Mouse (Mus musculus): Measurements from ENCODE around the gene Rel.

The Rel gene

DNA sequence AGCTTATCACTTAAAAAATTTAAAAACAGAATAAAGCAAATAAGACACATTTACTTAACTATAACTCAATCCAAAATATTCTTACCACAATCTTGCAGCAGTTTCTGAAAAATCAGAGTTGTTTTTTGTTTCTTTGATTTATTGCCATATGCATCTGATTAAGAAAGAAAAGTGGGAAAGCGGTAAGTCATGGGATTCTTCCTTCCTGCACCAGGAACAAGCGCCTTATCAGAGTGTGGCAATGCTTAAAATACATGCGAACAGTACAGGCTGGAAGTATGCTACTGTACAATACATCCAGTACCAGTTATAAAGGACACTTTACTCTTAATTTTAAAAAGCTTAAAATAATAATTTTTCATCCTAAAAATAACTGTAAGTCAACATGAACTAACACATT, 26.4 kb downstream of the Rel start:
- no peak for DNase-seq (ENCODE audit: low read depth, low spot score)

DNA sequence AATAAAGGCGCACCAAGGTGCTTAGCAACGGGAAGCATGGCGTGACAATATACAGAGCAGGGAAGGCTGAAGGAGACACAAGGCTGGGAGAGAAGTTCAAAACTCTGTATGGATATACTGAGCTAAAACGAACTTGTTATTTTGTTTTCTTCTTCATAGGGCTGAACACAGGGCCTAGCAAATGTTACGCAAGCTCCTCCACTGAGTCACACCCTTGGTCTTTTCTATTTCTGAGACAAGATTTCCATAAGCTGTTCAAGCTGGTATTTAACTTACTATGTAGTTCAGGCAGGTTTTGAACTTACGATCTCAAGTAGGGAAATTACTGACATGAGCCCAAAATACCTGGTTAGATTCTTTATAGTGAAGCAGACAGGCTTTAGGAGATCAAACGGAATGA, 29.4 kb downstream of the Rel start:
- DNase-seq (ENCODE audit: low read depth, low spot score), result no peak

DNA sequence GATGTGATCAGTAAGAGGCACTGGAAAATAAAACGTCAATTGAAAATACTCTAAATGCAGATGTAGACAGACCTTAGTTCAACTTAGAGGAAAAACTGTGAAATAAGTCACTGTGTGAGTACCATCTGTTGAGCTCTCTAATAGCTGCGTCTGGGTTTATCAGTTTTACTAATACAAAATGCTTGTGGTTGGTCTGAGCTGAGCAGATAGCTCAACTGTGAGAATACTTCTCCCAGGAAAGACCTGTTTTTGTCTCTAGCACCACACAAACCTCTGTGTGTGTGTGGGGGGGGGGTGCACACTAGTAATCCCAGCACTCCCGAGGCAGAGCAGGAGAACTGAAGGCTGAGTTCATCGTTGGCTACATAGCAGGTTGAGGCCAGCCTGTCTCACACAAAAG, 29.9 kb downstream of the Rel start:
- DNase-seq (ENCODE audit: low read depth, low spot score), result no peak

DNA sequence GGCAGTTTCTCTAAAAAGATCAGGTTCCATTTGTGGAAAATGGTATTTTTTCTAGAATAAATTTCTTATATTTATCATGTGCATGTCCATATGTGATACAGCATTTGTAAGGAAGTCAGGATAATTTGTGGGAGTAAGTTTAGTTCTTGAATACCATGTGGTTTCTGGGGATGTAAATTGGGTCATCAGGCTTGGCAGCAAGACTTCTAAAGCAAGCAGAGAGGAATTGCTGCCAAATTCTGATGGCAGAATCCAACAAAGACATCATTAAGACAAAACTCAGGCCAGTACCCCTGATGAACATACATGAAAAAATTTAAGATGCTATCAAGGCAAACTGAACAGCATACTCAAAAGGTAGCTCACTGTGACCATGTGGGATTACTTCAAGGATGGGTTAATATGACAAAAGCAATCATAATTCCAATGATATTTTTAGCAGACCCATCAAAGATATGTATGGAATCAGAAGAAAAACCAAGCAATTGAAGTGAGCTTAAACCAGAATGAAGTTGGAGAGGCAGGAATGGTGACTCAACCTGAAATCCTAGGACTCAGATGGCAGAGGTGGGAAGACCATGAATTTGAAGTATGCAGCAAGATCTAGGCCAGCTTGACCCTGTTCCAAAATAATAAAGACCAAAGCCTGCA, 34.8 kb downstream of the Rel start:
- DNase-seq (ENCODE audit: low read depth, low spot score), result no peak

DNA sequence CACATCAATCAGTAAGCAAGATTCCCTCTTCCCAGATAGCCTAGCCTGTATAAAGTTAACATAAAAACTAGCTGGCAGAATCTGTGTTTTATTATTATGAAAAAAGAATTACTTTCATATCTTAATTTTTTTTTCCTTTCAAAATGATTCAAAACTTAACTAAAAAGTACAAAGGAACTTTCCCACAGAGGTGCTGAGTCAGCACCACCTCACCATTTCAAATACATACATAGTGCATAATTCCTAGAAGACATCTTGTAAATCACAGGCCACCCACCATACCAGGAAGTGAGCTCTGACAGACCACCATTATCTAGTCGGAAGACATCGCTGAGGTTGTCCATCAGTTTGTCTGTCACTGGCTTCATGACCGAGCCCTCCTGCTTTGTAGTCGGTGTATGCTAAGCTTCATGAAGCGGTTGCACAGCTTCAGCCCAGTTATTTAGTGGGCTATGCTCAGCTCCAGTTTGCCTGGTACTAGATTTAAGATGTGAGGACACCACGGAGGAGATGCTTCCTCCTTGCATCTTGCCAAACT, 36.0 kb downstream of the Rel start:
- no peak for DNase-seq (ENCODE audit: low read depth, low spot score)

DNA sequence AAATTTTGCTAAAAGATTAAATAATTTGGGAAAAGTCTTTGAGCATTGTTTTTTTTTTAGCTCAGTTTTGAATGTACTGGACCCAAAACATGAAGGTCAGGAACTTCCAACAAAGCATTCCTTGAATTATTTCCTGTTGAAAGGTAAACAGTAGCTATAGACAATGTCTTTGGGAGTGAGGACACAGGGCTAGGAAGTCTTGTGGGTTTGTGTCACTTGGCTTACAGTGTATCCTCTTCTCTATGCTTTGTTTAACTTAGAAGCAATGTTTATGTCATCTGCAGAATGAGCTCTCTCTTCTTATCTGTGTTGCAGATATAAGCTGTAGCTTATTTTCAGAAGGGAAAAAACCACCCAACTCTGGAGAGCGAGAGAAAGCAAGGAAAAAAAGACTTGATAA, 37.9 kb downstream of the Rel start:
- DNase-seq (ENCODE audit: low read depth, low spot score), result no peak

DNA sequence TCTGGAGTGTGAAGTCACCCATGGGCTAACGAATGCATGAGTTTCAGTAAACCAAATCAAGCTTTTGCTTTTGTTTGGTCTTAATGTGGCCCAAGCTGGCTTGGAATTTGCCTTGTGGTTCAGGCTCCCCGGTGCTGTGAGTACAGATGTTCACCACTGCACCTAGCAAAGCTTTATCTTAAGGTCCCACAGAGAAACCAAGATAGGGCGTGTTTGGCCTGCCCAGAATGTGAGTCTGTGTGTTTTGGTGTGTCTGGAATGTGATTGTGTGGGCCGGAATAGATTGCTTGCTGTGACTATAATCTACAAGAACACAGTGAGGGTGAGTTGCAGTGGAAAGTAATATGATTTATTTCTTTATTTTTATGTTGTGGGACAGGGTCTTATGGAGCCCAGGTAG, 40.6 kb downstream of the Rel start:
- no peak for DNase-seq (ENCODE audit: low read depth, low spot score)

DNA sequence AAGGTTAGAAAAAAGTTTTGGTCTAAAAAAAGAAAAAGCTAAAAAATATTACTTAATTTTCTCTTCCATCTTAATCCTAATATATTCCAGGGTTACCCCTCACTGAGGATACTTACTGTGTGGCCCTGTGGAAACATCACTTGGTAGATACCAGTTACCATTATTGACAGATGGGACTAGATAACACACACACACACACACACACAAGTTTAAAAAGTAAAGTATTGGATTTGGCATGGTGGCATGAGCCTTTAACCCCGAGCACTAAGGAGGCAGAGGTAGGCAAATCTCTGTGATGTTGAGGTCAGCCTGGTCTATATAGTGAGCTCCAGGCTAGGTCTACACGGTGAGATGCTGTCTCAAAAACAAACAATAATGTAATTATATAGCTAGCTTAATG, 42.6 kb downstream of the Rel start:
- DNase-seq (ENCODE audit: low read depth, low spot score), result no peak

DNA sequence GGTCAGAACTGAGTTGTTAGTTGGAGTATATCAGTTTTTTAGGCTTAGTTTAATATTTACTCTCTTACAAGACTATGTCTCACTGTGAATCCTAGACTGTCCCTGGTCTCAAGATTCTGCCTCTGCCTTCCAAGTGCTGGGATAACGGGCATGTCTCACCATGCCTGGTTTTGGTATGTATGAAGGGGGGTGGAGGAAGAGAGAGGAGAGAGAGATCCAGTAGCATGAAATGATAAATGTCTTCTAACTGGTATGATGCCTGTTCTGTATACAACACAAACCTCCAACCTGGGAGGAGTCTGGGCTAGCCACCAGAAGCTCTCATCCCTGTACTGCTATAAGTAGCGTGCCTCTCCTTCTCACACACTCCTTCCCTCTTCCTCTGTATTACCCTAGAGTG, 44.3 kb downstream of the Rel start:
- DNase-seq (ENCODE audit: low read depth, low spot score), result no peak

DNA sequence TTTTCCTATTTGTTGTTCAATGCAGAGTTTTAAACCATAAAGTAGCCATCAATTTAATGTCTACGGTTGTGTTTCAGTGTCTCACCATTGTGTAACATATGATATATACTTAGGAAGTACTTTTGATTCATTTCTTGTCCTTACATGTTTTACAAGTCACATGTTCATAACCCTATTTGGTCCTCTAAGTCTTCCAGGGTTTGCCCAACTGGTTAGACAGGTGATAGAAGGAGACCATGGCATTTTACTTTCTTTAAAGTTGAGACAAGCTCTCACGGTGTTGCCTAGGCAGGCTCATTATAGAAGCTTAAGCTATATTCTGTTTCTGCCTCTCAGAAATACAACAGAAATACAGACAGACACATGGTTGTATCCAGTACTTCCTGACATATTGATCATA, 44.9 kb downstream of the Rel start:
- no peak for DNase-seq (ENCODE audit: low read depth, low spot score)

DNA sequence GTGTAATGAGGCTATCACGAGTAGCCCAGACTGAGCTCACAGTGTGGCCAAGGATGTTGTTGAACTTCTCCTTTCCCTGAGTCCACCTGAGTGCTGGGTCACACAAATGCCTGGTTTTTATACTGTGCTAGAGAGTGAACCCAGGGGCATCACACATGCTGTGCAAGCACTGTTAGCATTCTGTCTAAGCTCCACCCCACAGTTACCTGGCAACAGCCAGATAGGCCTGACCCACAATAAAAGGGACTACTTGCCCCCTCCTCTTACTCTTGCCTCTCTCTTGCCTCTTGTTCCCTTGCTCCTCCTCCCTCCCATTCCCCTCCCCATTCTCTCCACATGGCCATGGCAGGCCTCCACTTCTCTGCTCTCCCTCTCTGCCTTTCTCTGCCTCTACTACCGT, 48.4 kb downstream of the Rel start:
- no peak for DNase-seq (ENCODE audit: low read depth, low spot score)

DNA sequence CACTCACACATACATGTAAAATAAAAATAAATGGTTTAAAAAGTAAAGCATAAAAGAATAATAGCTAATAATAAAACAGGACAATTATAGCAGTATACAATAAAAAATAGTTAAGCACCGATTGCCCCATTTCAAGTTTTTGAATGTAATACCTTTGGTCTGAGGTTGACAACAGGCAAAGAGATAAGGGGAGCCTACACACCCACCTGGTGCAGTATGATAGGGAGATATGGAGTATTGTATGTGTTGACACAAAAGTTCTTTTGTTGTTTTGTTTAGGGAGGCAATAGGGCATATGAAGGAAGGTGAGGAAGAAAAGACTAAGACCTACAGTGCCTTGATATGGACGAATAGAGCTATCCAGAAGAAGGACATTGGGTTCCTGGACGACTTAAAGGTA, 50.9 kb downstream of the Rel start:
- no peak for DNase-seq (ENCODE audit: low read depth, low spot score)

DNA sequence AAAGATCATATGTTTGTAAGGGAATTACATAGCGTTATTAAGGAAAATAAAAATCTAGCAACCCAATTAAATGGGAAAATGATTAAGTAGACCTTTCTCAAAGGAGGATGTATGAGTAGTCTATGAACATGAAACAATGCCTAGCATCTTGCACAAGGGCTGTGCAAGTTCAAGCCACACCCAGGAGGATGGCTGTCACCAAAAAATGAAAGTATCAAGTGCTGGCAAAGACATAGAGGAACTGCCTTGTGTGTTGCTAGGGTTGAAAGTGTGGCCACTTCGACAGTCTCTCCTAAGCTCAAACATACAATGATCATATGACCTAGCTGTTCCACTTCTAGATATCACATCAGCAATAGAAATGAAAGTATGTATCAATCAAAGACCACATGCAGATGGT, 51.9 kb downstream of the Rel start:
- no peak for DNase-seq (ENCODE audit: low read depth, low spot score)

DNA sequence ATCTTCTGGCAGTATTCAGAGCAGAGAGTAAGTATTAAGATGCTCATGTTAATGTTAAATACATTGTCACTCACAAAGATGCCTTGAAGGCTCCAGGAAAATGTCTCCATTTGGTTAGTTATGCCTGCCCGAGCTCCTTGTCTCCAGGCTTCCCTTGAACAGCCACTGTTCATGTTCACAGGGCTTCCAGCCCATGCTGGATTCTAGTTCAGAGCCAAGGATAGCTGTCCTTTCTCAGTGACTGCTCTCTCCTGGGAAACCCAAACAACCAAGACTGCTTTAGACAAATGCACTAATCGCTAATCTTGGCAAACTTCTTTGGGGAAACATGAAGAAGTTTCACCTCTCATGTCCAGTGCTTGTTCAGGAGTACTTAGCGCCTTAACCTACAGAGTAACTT, 58.5 kb downstream of the Rel start:
- DNase-seq (ENCODE audit: low read depth, low spot score), result no peak

DNA sequence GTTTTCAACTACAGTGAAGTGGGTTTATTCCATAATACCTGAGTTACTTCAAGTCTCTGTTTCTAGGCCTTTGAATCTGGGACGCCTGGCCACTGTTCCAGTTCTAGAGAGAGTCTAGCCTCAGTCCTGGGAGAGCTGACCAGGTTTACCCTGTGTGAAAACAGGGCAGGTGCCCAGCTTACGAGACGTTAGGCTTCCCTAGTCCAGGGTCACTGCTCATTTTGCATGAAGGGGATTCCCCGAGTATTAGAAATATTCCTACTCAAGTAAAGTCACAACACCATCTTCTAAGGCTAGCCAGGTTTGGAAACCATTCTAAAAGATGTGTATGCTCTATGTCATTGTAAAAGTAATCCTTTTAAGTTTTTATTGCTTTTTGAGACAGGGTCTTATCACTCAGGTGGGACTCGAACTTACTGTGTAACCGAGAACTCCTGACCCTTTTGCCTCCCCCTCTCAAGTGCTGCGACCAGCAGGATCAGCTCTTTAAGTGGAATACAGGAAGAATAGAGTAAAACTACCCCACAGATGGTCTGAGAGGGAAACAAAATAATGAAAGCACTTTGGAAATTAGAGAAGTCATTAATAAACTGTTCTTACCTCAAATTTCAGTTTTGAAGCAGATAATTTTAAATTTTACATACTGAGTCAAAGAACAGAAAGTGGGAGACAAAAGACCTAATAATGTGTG, 66.0 kb downstream of the Rel start:
- no peak for DNase-seq (ENCODE audit: low read depth, low spot score)

DNA sequence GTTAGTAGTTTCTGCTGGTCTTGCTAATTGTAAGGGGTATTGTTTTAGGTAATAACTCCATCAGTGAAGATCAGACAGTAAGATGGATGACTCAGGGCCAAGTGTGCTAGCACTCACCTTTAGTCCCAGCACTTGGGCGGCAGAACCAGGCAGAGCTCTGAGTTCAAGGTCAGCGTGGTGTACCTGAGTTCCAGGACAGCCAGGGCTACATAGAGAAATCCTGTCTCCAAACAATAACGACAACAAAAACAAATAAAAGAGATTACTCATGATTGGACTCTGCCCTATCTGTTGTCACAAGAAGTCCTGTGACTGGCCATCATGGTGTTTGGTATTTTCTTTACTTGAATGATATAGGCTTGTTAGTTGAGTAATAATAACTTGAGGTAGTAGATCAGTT, 68.9 kb downstream of the Rel start:
- DNase-seq (ENCODE audit: low read depth, low spot score), result no peak

DNA sequence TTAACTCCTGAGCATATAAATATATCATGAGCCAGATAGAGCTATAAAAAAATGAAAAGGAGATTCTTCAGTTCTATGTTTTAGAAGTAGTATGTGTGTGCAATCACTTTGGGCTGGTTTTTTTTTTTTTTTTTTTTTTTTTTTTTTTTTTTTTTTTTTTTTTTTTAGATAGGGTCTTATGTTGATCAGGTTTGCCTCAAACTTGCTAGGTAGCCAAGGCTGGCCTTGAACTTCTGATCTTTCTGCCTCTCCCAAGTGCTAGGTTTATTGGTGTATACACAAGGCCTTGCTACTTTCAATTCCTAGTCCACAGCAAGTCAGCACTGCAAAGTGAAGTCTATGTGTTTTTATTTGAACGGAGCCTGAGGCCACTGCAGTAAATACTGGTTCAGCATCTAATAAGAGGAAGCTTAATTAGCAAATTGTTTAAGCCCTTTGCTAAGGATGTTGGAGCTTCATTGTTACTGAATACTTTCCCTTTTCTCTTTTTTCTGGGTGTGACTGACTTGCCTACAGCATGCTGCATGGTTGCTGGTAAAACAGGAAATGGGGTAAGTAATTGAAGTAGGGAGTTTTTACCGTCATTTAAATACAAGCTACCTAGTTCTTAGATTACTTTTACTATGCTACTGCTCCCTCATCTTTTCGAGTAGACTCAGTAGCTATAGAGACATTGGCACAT, 71.2 kb downstream of the Rel start:
- DNase-seq (ENCODE audit: low read depth, low spot score), result no peak

DNA sequence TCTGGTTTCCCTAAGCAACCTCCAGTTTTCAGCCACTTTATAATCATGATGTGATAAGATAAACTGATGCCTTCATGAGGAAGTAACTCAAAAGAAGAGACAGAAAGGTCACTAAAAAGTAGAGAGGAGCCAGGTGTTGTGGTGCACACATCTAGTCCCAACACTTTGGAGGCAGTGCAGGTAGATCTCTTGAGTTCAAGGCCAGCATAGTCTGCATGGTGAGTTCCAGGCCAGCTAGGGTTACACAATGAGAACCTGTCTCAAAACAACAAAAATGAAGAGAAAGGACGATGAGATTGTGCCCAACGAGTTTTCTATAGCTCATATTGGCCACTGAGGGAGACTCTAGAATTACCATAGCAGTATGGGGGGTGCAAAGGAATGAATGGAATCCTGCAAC, 72.2 kb downstream of the Rel start:
- no peak for DNase-seq (ENCODE audit: low read depth, low spot score)

DNA sequence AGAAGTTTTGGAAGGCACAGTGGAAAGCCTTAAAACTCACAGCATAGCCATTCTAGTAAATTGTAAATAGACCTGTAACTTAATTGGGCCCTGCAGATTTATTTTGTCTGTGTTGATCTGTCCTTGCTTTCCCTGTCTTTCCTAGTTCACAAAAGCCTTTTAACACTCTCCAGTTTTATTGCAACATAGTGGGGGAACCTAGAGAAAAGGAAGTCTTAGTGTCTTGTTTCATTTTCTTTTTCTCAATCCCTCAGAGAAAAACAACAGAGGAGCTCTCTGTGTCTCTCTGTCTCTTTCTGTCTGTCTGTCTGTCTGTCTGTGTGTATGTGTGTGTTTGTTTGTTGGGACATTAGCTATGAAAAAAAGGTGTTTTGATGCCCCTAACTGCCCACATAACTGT, 74.9 kb downstream of the Rel start:
- DNase-seq (ENCODE audit: low read depth, low spot score), result no peak

DNA sequence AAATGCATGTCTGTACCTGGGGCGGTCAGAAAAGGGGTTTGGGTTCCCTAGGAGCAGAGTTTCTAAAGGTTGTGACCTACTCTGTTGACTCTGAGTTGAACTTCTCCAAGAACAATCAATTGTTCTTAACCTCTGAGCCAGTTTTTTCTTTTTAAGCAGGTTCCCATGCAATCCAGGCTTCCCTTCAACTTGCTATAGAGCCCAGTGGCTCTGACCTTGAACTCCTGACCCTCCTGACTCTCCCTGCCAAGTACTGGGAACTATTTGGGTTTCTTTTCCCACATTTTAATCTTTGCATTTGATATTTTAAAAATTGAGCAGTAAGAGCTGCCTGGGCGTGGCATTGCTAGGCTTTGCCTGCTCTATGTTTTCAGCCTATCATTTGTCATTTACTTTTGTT, 77.5 kb downstream of the Rel start:
- DNase-seq (ENCODE audit: low read depth, low spot score), result no peak

DNA sequence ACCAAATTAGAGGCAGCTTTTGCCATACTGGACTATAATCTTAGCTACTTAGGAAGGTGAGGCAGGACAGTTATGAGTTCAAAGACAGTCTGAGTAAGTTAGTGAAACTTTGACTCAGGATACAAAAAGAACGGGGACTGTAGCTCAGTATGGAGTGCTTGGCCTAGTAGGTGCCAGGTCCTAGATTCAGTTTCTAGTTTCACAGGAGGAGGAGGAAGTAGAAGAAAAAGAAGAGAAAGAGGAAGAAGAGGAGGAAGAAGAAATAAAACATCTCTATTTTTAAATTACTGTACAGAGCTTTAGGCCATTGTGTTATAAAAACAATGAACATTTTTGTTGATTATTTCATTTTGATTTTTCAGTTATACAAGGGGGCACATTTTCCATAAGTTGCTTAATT, 82.7 kb downstream of the Rel start:
- DNase-seq (ENCODE audit: low read depth, low spot score), result no peak

Data from skeletal muscle tissue, adult 2 months (tissue).